Mouse (Mus musculus): Measurements from ENCODE around the gene Ago4. TPM values are rescaled to one million over a fixed set of nuclear protein-coding genes. Genes with fewer than 3 reads are reported as not detected.

Gene Ago4
- polyA plus RNA-seq, 1 experiment from 2014 or later, result 7.1 TPM

GRCm38 (mm10) chr4:126486217-126486616 lies 47.1 kb downstream of the Ago4 start:
- WGBS, result 73% methylated on average over 1 of the region's 1 CpGs
- no peak for ATAC-seq (ENCODE audit: low FRiP score, low read depth)
- no peak overlapping the region for H3K9ac ChIP-seq
- H3K4me2 ChIP-seq (replicated peaks), result no peak overlapping the region
- no peak overlapping the region for H3K4me3 ChIP-seq
- H3K36me3 ChIP-seq, result peaks cover 6% of the 10 kb centered on the region; the same call in 1 of the 2 replicates
- no peak overlapping the region for H3K27ac ChIP-seq
- no peaks in the 10 kb centered on the region for H3K4me1 ChIP-seq
- no peaks in the 10 kb centered on the region for H3K9me3 ChIP-seq
- no peaks in the 10 kb centered on the region for H3K27me3 ChIP-seq (replicated peaks)

GRCm38 (mm10) chr4:126485065-126485464 lies 48.2 kb downstream of the Ago4 start:
- no peaks in the 10 kb centered on the region for H3K4me1 ChIP-seq
- H3K36me3 ChIP-seq, result no peaks in the 10 kb centered on the region
- no peak for ATAC-seq (ENCODE audit: low FRiP score, low read depth)
- H3K4me2 ChIP-seq (replicated peaks), result no peak overlapping the region
- WGBS, result 89% methylated on average over 2 of the region's 2 CpGs
- H3K9me3 ChIP-seq, result no peaks in the 10 kb centered on the region
- H3K27ac ChIP-seq, result no peak overlapping the region
- H3K9ac ChIP-seq, result no peak overlapping the region
- no peak overlapping the region for H3K4me3 ChIP-seq
- H3K27me3 ChIP-seq (replicated peaks), result no peaks in the 10 kb centered on the region

GRCm38 (mm10) chr4:126483874-126484273 lies 49.4 kb downstream of the Ago4 start:
- WGBS, result 87% methylated on average over 3 of the region's 3 CpGs

GRCm38 (mm10) chr4:126482951-126483350 lies 50.3 kb downstream of the Ago4 start:
- Histone ChIP-seq H3K36me3 (no peaks in the 10 kb centered on the region), H3K4me2 (replicated peaks) (no peak overlapping the region), H3K27me3 (replicated peaks) (no peaks in the 10 kb centered on the region), H3K9me3 (no peaks in the 10 kb centered on the region), H3K9ac (no peak overlapping the region), H3K4me3 (no peak overlapping the region), H3K27ac (no peak overlapping the region), H3K4me1 (no peaks in the 10 kb centered on the region)
- 85% methylated on average over 12 of the region's 12 CpGs for WGBS
- ATAC-seq (ENCODE audit: low FRiP score, low read depth), result no peak

More at GRCm38 (mm10) chr4:126483874-126484273, 49.4 kb downstream of the Ago4 start:
- no peaks in the 10 kb centered on the region for H3K9me3 ChIP-seq
- no peak overlapping the region for H3K4me2 ChIP-seq (replicated peaks)
- H3K4me3 ChIP-seq, result no peak overlapping the region
- no peaks in the 10 kb centered on the region for H3K4me1 ChIP-seq
- H3K36me3 ChIP-seq, result no peaks in the 10 kb centered on the region
- no peaks in the 10 kb centered on the region for H3K27me3 ChIP-seq (replicated peaks)
- H3K27ac ChIP-seq, result no peak overlapping the region
- ATAC-seq (ENCODE audit: low FRiP score, low read depth), result no peak
- H3K9ac ChIP-seq, result no peak overlapping the region

- H3K4me3 ChIP-seq, result no peak overlapping the region
- no peak for ATAC-seq (ENCODE audit: low FRiP score, low read depth)
- 97% methylated on average over 5 of the region's 5 CpGs for WGBS
- no peak overlapping the region for H3K4me2 ChIP-seq (replicated peaks)
- H3K27ac ChIP-seq, result no peak overlapping the region
- no peaks in the 10 kb centered on the region for H3K27me3 ChIP-seq (replicated peaks)
- H3K9ac ChIP-seq, result no peak overlapping the region
- H3K36me3 ChIP-seq, result no peaks in the 10 kb centered on the region
- H3K4me1 ChIP-seq, result no peaks in the 10 kb centered on the region
- no peaks in the 10 kb centered on the region for H3K9me3 ChIP-seq
Observed at GRCm38 (mm10) chr4:126481461-126481860, 51.8 kb downstream of the Ago4 start.

- Histone ChIP-seq H3K27me3 (replicated peaks) (no peaks in the 10 kb centered on the region), H3K4me1 (no peaks in the 10 kb centered on the region), H3K4me2 (replicated peaks) (no peak overlapping the region), H3K27ac (no peak overlapping the region), H3K9me3 (no peaks in the 10 kb centered on the region), H3K4me3 (no peak overlapping the region), H3K9ac (no peak overlapping the region), H3K36me3 (no peaks in the 10 kb centered on the region)
- 82% methylated on average over 3 of the region's 3 CpGs for whole genome bisulfite sequencing
- no peak for ATAC-seq (ENCODE audit: low FRiP score, low read depth)
Observed at GRCm38 (mm10) chr4:126480288-126480687, 53.0 kb downstream of the Ago4 start.

GRCm38 (mm10) chr4:126473031-126473430 lies 60.2 kb downstream of the Ago4 start:
- 47% methylated on average over 5 of the region's 5 CpGs for WGBS
- no peaks in the 10 kb centered on the region for H3K9me3 ChIP-seq
- ATAC-seq (ENCODE audit: low FRiP score, low read depth), result no peak

GRCm38 (mm10) chr4:126469334-126469733 lies 63.9 kb downstream of the Ago4 start:
- H3K27ac ChIP-seq, result 0 out of 2 replicates have a peak overlapping the region, but pooled peaks have one; percentile 93

More at GRCm38 (mm10) chr4:126473031-126473430, 60.2 kb downstream of the Ago4 start:
- Histone ChIP-seq H3K4me3 (no peak overlapping the region), H3K36me3 (no peaks in the 10 kb centered on the region), H3K27ac (no peak overlapping the region), H3K4me2 (replicated peaks) (no peak overlapping the region), H3K27me3 (replicated peaks) (no peaks in the 10 kb centered on the region), H3K4me1 (no peaks in the 10 kb centered on the region), H3K9ac (no peak overlapping the region)

GRCm38 (mm10) chr4:126468925-126469324 lies 64.3 kb downstream of the Ago4 start:
- 9% methylated on average over 8 of the region's 8 CpGs for WGBS
- peak overlapping the region; percentile 94; the same call in 1 of the 2 replicates for H3K4me3 ChIP-seq
- H3K4me1 ChIP-seq, result peaks cover 34% of the 10 kb centered on the region
- H3K27me3 ChIP-seq (replicated peaks), result no peaks in the 10 kb centered on the region
- no peaks in the 10 kb centered on the region for H3K36me3 ChIP-seq
- H3K27ac ChIP-seq, result peak overlapping the region; percentile 93; the same call in 1 of the 2 replicates
- H3K4me2 ChIP-seq (replicated peaks), result peak overlapping the region; percentile 74
- ATAC-seq (ENCODE audit: low FRiP score, low read depth), result no peak
- H3K9ac ChIP-seq, result peak overlapping the region; percentile 97; the same call in 1 of the 2 replicates
- no peaks in the 10 kb centered on the region for H3K9me3 ChIP-seq

More at GRCm38 (mm10) chr4:126469334-126469733, 63.9 kb downstream of the Ago4 start:
- H3K9ac ChIP-seq, result no peak overlapping the region
- H3K4me2 ChIP-seq (replicated peaks), result peak overlapping the region; percentile 74; the same call in 1 of the 2 replicates
- WGBS, result 75% methylated on average over 1 of the region's 1 CpGs
- no peaks in the 10 kb centered on the region for H3K36me3 ChIP-seq
- no peak for ATAC-seq (ENCODE audit: low FRiP score, low read depth)
- peaks cover 29% of the 10 kb centered on the region for H3K4me1 ChIP-seq
- no peak overlapping the region for H3K4me3 ChIP-seq
- H3K9me3 ChIP-seq, result no peaks in the 10 kb centered on the region
- no peaks in the 10 kb centered on the region for H3K27me3 ChIP-seq (replicated peaks)

- Histone ChIP-seq H3K27ac (peak within 1 kb of the TSS; percentile 93), H3K4me2 (replicated peaks) (peak within 1 kb of the TSS; percentile 74), H3K9me3 (no peaks in the 10 kb centered on the region), H3K4me3 (peak within 1 kb of the TSS; percentile 94), H3K9ac (peak within 1 kb of the TSS; percentile 97), H3K27me3 (replicated peaks) (no peaks in the 10 kb centered on the region), H3K4me1 (peaks cover 39% of the 10 kb centered on the region), H3K36me3 (no peaks in the 10 kb centered on the region; the same call in 1 of the 2 replicates)
- peak; percentile 77 for ATAC-seq (ENCODE audit: low FRiP score, low read depth)
- under 1% methylated on average over 55 of the region's 55 CpGs for WGBS
Observed at GRCm38 (mm10) chr4:126468285-126468901, 64.9 kb downstream of the Ago4 start, which contains the start of gene Ago1. Gene Ago1 (minus strand): TSS chr4:126468583.

- Histone ChIP-seq H3K9me3 (no peaks in the 10 kb centered on the region), H3K4me2 (replicated peaks) (peak overlapping the region; percentile 74), H3K9ac (peak overlapping the region; percentile 97), H3K4me3 (peak overlapping the region; percentile 94), H3K27ac (peak overlapping the region; percentile 93), H3K27me3 (replicated peaks) (no peaks in the 10 kb centered on the region), H3K4me1 (peaks cover 41% of the 10 kb centered on the region), H3K36me3 (no peaks in the 10 kb centered on the region; the same call in 1 of the 2 replicates)
- WGBS, result under 1% methylated on average over 25 of the region's 25 CpGs
- peak; percentile 58 for ATAC-seq (ENCODE audit: low FRiP score, low read depth)
Observed at GRCm38 (mm10) chr4:126467721-126468284, 65.5 kb downstream of the Ago4 start.

GRCm38 (mm10) chr4:126466251-126466750 lies 67.0 kb downstream of the Ago4 start:
- Histone ChIP-seq H3K4me3 (peak overlapping the region; percentile 94), H3K36me3 (no peaks in the 10 kb centered on the region; the same call in 1 of the 2 replicates), H3K9me3 (no peaks in the 10 kb centered on the region), H3K9ac (peak overlapping the region; percentile 97), H3K4me1 (peaks cover 47% of the 10 kb centered on the region), H3K27ac (peak overlapping the region; percentile 93), H3K27me3 (replicated peaks) (no peaks in the 10 kb centered on the region), H3K4me2 (replicated peaks) (peak overlapping the region; percentile 74)
- 14% methylated on average over 8 of the region's 8 CpGs for whole genome bisulfite sequencing
- no peak for ATAC-seq (ENCODE audit: low FRiP score, low read depth)
